Mouse (Mus musculus): ENCODE results near the gene Slc10a2.
"Not testable (repeated sequence)": the region's sequence is repeated elsewhere in the genome, so short reads cannot be mapped to it uniquely, and the experiment has no call there.

The Slc10a2 gene

DNA sequence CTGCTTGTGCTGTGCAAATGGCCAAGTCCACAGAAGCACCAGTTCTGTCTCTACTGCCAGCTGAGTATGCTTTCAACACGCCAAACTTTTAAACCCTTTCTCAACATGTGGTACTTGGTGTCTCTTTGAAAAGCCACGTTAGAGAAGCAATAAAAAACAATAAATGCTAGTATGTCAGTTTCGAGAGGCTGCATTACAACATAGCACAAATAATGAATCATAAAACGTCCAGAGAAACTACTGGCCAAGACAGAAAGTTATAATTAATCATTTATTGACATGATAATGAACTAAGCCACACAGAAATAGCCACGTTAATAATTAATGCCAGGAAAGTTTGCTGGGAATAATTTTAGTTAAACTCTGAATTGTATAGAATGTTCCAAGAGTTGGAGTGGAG is at the start of gene Slc10a2:
TSS of gene Slc10a2 (minus strand) at position 166 of the 400 bp plus-strand sequence.
- DNase-seq (ENCODE audit: low spot score) = no peak

DNA sequence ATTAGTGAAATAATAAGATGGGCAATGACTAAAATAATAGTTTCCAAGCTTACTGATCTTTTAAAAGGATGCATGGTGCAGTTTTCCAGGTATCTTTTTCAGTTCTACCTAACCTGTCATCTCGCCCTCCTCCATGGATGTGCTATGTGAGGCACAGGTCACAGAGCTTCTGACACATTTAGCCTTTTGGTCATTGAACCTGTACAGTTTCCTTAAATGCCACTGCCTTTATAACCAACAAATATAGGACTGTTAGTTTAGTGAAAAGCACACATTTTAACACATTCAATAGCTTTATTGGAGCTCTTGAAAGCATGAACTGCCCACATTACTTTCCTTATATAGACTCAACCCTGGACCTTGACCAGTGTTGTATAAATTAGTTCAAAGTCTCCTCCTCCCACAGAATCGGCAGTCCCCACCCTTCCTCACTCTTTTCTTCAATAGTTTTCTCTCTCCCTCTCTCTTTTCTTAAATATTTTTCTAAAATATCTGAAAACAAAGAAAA is 24.2 kb upstream of the Slc10a2 start:
- no peak for DNase-seq (ENCODE audit: low spot score)

DNA sequence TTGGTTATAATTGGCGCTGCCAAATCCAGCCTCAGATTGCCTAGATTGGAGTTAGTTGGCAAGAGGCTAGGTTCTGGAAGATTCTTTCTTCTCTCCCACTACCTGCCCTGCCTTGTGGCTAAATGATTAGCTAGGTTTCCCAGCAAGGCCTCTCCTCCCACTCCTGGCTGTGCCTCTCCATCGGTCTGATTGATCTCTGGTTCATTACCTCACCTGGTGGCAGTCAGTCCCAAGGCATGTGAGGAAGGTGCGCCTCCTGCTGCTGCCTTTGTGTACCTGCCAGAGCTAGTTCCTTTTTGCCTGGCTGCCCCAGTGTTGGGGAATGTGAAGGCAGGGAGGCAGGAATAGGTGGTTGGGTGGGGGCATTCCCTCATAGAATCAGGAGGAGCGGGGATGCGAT is 1.7 kb upstream of the Slc10a2 start:
- no peak for DNase-seq (ENCODE audit: low spot score)

DNA sequence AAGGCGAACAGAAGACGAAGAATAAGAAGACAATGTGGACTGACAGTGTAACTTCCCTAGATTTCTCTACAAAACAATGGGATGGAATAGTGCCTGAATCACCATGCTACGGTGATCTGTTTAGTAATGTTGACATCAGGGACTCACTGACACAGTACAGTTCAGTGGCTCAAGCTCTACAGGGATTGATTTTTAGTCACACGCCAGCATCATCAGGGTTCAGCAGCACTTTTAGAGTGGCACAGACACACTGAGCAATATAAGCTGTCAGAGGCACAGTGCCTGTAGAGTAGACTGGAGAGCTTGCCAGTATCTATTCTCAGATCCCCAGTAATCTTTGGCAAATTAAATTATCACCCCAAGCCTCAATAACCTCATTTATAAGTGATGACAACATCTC is 9.8 kb downstream of the Slc10a2 start:
- DNase-seq (ENCODE audit: low spot score) = no peak

- DNase-seq (ENCODE audit: low spot score) = not testable (repeated sequence)
Observed at GRCm38 (mm10) chr8:5093991-5094390, 11.2 kb downstream of the Slc10a2 start.

- no peak for DNase-seq (ENCODE audit: low spot score)
Observed at GRCm38 (mm10) chr8:5073654-5074293, 31.4 kb downstream of the Slc10a2 start.

DNA sequence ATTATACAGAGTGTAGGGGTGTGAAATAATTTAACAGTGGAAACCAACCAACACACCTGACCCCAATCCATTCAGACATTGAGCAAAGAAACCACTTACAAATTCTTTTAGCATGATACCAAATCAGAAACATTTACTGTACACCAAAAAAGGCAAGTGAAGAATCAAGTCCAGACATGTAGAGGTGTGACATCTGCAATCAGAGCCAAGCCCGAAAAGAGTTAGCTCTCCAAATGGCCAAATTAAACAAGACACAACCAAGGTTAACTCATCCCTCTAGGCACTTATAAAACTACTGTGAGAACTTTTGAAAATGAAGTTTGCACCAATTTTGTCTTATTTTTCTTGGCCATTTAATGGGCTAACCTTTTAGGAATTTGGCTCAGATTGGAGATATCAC is 46.3 kb downstream of the Slc10a2 start:
- no peak for DNase-seq (ENCODE audit: low spot score)

DNA sequence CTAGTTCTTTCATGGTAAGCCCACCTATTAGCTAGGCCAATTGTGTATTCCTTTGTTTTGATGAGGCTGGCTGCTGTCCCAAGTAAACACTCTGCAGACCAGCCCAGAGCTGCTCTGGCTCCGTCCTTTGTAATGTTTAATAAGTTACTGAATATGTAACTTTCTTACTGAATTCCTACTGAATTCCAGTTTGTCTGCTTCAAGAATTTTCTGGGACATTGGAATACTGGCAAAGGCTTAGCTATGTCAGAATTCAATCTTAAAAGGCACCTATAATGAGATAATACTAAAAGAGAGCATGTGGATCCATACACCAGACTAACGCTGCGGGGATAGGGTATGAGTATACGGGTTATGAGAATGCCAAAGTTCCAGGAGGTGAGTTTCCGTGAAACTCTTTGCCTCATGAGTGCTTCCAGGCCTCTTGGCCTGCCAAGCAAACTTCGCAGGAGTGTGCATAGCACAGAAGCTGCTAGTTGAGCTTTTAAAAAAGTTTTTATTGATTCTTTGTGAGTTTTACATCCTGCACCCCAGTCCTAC is 60.7 kb downstream of the Slc10a2 start:
- not testable (repeated sequence) for DNase-seq (ENCODE audit: low spot score)

DNA sequence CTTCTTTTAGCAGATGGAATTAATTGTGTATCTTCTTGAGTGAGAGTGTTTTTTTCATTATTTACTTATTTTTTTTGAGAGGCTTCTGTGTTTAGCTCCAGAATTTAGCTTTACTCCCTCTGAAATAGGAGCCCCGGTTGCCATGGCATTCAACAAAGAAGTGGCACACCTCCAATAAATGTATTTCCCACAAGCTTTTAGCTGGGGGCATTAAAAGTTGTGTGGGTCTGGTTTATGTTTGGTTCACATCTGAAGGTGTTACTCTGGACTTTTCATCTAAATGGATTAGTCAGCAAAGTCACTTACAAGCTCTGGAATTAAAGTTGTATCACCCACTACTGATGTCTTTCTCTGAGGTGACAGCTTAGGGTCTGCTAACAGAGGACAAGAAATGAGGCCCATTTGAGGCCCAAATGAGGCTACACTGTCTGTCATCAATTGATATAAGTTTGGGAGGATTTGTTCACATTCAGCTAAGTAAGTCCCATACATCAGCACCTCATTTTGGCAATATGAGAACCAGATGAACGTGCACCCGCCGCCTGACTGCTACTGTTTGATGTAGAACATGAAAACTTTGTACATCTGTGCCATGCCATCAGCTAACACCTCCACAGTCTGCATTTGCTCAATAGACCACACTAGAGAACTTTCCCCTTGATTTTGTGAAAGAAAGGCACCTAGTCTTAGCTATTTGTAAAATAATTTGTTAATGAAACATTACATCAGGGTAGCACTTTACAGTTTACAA is 66.2 kb downstream of the Slc10a2 start:
- no peak for DNase-seq (ENCODE audit: low spot score)

All from adipocyte (in vitro differentiated cells).